Mouse (Mus musculus) neural tube, embryonic 13.5 days (tissue): ENCODE measurements at regions not wholly inside any gene's neighbourhood (a gene's known extent, or its start where the extent isn't known, plus 50 kb on each side); places are given as distances from the start of the nearest gene placed in this dataset.

ENCODE experiments used
- ATAC-seq: fragments of 200-750 bp; cut with Nextera tagmentation; 2 replicates; pipeline ENCODE4 v1.8.0; 2017; ENCODE audit warnings: low read depth, mild to moderate bottlenecking, moderate TSS enrichment, moderate library complexity
- H3K27ac ChIP-seq: fragments of 300-500 bp; sonication (generic); replicated peaks from 2 replicates; pipeline ENCODE4 v1.5.1; 2015; ENCODE audit warnings: moderate library complexity, mild to moderate bottlenecking, inconsistent platforms
- H3K27me3 ChIP-seq: fragments of 300-500 bp; sonication (generic); 2 replicates; pipeline ENCODE4 v1.6.1; 2015; ENCODE audit warnings: mild to moderate bottlenecking, inconsistent platforms
- H3K36me3 ChIP-seq: fragments of 300-500 bp; sonication (generic); 2 replicates; pipeline ENCODE4 v1.6.1; 2015; ENCODE audit warnings: mild to moderate bottlenecking, inconsistent platforms
- H3K4me1 ChIP-seq: fragments of 300-500 bp; sonication (generic); replicated peaks from 2 replicates; pipeline ENCODE4 v1.6.1; 2015; ENCODE audit warnings: inconsistent platforms
- H3K4me2 ChIP-seq: fragments of 300-500 bp; sonication (generic); 2 replicates; pipeline ENCODE4 v1.6.1; 2015; ENCODE audit warnings: inconsistent platforms, mild to moderate bottlenecking, moderate library complexity
- H3K4me3 ChIP-seq: fragments of 300-500 bp; sonication (generic); 2 replicates; pipeline ENCODE4 v1.5.1; 2015; ENCODE audit warnings: mild to moderate bottlenecking, inconsistent platforms
- H3K9ac ChIP-seq: fragments of 300-500 bp; sonication (generic); 2 replicates; pipeline ENCODE4 v1.6.1; 2015; ENCODE audit warnings: moderate library complexity, mild to moderate bottlenecking, inconsistent platforms
- H3K9me3 ChIP-seq: fragments of 300-500 bp; sonication (generic); 2 replicates; pipeline ENCODE4 v1.6.1; 2016; ENCODE audit warnings: inconsistent platforms
- WGBS: fragments of 180-500 bp; shearing (Covaris S2); methylation state at CpG from one replicate; pipeline ENCODE4 v1.1.7; 2015; 5-methylcytosine and 5-hydroxymethylcytosine counted together

- WGBS, result 89% methylated on average over 5 of the region's 5 CpGs
- Histone ChIP-seq H3K9ac (no peak overlapping the region), H3K4me2 (no peak overlapping the region), H3K27ac (no peak overlapping the region), H3K9me3 (no peaks in the 10 kb centered on the region), H3K36me3 (no peaks in the 10 kb centered on the region), H3K4me3 (no peak overlapping the region), H3K27me3 (no peaks in the 10 kb centered on the region), H3K4me1 (no peaks in the 10 kb centered on the region)
- ATAC-seq, result no peak
Measured at GRCm38 (mm10) chr16:86361099-86361498, 459.5 kb upstream of the Adamts5 start.

GRCm38 (mm10) chr16:86355036-86355435 is 453.4 kb upstream of the Adamts5 start:
- H3K9me3 ChIP-seq, result no peaks in the 10 kb centered on the region
- 86% methylated on average over 2 of the region's 2 CpGs for WGBS
- no peak for ATAC-seq

GRCm38 (mm10) chr16:86347753-86348152 is 446.1 kb upstream of the Adamts5 start:
- no peak overlapping the region for H3K4me2 ChIP-seq
- H3K4me3 ChIP-seq, result no peak overlapping the region
- H3K9ac ChIP-seq, result no peak overlapping the region
- H3K27me3 ChIP-seq, result no peaks in the 10 kb centered on the region
- WGBS, result 86% methylated on average over 5 of the region's 5 CpGs
- H3K27ac ChIP-seq, result no peak overlapping the region
- ATAC-seq, result no peak
- H3K4me1 ChIP-seq, result no peaks in the 10 kb centered on the region
- no peaks in the 10 kb centered on the region for H3K36me3 ChIP-seq
- H3K9me3 ChIP-seq, result no peaks in the 10 kb centered on the region

More at GRCm38 (mm10) chr16:86355036-86355435, 453.4 kb upstream of the Adamts5 start:
- Histone ChIP-seq H3K36me3 (no peaks in the 10 kb centered on the region), H3K27me3 (no peaks in the 10 kb centered on the region), H3K4me1 (no peaks in the 10 kb centered on the region), H3K9ac (no peak overlapping the region), H3K4me2 (no peak overlapping the region), H3K4me3 (no peak overlapping the region), H3K27ac (no peak overlapping the region)

- ATAC-seq, result no peak
- H3K36me3 ChIP-seq, result no peaks in the 10 kb centered on the region
- WGBS, result 68% methylated on average over 3 of the region's 3 CpGs
- no peak overlapping the region for H3K27ac ChIP-seq
- no peak overlapping the region for H3K9ac ChIP-seq
- no peaks in the 10 kb centered on the region for H3K4me1 ChIP-seq
- no peaks in the 10 kb centered on the region for H3K9me3 ChIP-seq
- no peak overlapping the region for H3K4me2 ChIP-seq
- H3K27me3 ChIP-seq, result no peaks in the 10 kb centered on the region
- no peak overlapping the region for H3K4me3 ChIP-seq
Measured at GRCm38 (mm10) chr16:86346916-86347315, 445.3 kb upstream of the Adamts5 start.

- no peak overlapping the region for H3K4me2 ChIP-seq
- no peak for ATAC-seq
- H3K4me1 ChIP-seq, result no peaks in the 10 kb centered on the region
- no peaks in the 10 kb centered on the region for H3K27me3 ChIP-seq
- H3K9me3 ChIP-seq, result no peaks in the 10 kb centered on the region
- no peak overlapping the region for H3K27ac ChIP-seq
- no peak overlapping the region for H3K9ac ChIP-seq
- WGBS, result 89% methylated on average over 2 of the region's 2 CpGs
- H3K4me3 ChIP-seq, result no peak overlapping the region
- H3K36me3 ChIP-seq, result no peaks in the 10 kb centered on the region
Measured at GRCm38 (mm10) chr16:86340311-86340710, 438.7 kb upstream of the Adamts5 start.

GRCm38 (mm10) chr16:86325406-86325805 is 423.8 kb upstream of the Adamts5 start:
- Histone ChIP-seq H3K36me3 (no peaks in the 10 kb centered on the region), H3K4me3 (no peak overlapping the region), H3K9ac (no peak overlapping the region), H3K4me2 (no peak overlapping the region), H3K9me3 (no peaks in the 10 kb centered on the region), H3K27ac (no peak overlapping the region), H3K4me1 (no peaks in the 10 kb centered on the region), H3K27me3 (no peaks in the 10 kb centered on the region)
- 80% methylated on average over 2 of the region's 2 CpGs for WGBS
- no peak for ATAC-seq

- no peaks in the 10 kb centered on the region for H3K9me3 ChIP-seq
- H3K4me3 ChIP-seq, result no peak overlapping the region
- H3K27me3 ChIP-seq, result no peaks in the 10 kb centered on the region
- H3K9ac ChIP-seq, result no peak overlapping the region
- 37% methylated on average over 2 of the region's 2 CpGs for WGBS
- no peak overlapping the region for H3K4me2 ChIP-seq
- no peaks in the 10 kb centered on the region for H3K36me3 ChIP-seq
- no peak overlapping the region for H3K27ac ChIP-seq
- no peak for ATAC-seq
- no peaks in the 10 kb centered on the region for H3K4me1 ChIP-seq
Measured at GRCm38 (mm10) chr16:86318898-86319297, 417.3 kb upstream of the Adamts5 start.

DNA sequence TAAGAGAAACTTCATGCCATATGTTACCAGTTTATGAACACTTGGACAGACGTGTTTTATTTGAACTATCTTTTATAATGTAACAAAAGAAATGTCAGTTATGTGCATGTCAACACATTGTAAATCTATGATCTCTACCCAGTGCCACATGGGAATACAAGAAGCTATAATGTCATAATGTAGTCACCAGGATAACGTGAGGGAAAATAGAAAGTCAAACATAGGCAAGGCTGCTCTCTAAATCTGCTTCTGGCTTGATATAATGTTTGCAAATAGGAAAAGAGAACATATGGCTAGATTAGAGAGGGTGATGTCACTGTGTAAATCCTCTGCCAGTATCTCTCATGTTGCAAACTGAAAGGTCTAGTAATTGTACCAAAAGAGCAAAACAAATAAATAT is 408.1 kb upstream of the Adamts5 start:
- WGBS, result 63% methylated on average over 2 of the region's 2 CpGs
- ATAC-seq, result no peak
- H3K27ac ChIP-seq, result no peak overlapping the region
- H3K27me3 ChIP-seq, result no peaks in the 10 kb centered on the region
- no peaks in the 10 kb centered on the region for H3K36me3 ChIP-seq
- no peaks in the 10 kb centered on the region for H3K9me3 ChIP-seq
- H3K4me2 ChIP-seq, result no peak overlapping the region
- no peak overlapping the region for H3K4me3 ChIP-seq
- no peak overlapping the region for H3K9ac ChIP-seq
- no peaks in the 10 kb centered on the region for H3K4me1 ChIP-seq

DNA sequence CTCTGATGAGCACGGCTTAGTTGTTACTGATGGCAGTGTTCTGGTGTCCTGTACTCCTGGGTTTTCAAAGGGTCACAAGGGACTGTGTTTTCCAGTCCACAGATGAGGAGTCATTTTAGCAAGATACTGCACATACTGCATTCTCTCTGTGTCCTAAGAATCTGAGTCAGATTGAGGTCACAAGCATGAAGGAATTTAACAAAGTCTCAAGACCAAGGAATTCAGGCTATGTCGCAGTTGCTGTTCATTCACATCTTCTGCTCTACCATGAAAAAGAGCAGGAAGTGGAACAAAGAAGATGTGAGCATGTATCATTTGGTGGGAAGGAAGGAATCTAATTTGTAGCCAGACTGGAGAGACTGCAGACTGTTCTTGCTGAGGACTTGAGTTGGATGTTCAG is 402.2 kb upstream of the Adamts5 start:
- no peak overlapping the region for H3K4me2 ChIP-seq
- no peaks in the 10 kb centered on the region for H3K36me3 ChIP-seq
- no peaks in the 10 kb centered on the region for H3K27me3 ChIP-seq
- no peak overlapping the region for H3K9ac ChIP-seq
- H3K4me1 ChIP-seq, result no peaks in the 10 kb centered on the region
- H3K27ac ChIP-seq, result no peak overlapping the region
- ATAC-seq, result no peak
- no peaks in the 10 kb centered on the region for H3K9me3 ChIP-seq
- WGBS, result 88% methylated on average over 2 of the region's 2 CpGs
- H3K4me3 ChIP-seq, result no peak overlapping the region

GRCm38 (mm10) chr16:86302451-86303145 is 401.0 kb upstream of the Adamts5 start:
- ATAC-seq, result no peak
- no peaks in the 10 kb centered on the region for H3K27me3 ChIP-seq
- no peaks in the 10 kb centered on the region for H3K9me3 ChIP-seq
- H3K36me3 ChIP-seq, result no peaks in the 10 kb centered on the region
- H3K27ac ChIP-seq, result no peak overlapping the region
- WGBS, result 64% methylated on average over 3 of the region's 3 CpGs
- no peak overlapping the region for H3K4me2 ChIP-seq
- H3K4me3 ChIP-seq, result no peak overlapping the region
- H3K9ac ChIP-seq, result no peak overlapping the region
- H3K4me1 ChIP-seq, result no peaks in the 10 kb centered on the region

GRCm38 (mm10) chr16:86294436-86294835 is 392.8 kb upstream of the Adamts5 start:
- H3K27ac ChIP-seq, result no peak overlapping the region
- ATAC-seq, result no peak
- no peak overlapping the region for H3K4me2 ChIP-seq
- H3K4me1 ChIP-seq, result no peaks in the 10 kb centered on the region
- H3K27me3 ChIP-seq, result no peaks in the 10 kb centered on the region
- H3K4me3 ChIP-seq, result no peak overlapping the region
- H3K9ac ChIP-seq, result no peak overlapping the region
- 90% methylated on average over 2 of the region's 2 CpGs for WGBS
- no peaks in the 10 kb centered on the region for H3K9me3 ChIP-seq
- H3K36me3 ChIP-seq, result no peaks in the 10 kb centered on the region

- Histone ChIP-seq H3K36me3 (no peaks in the 10 kb centered on the region), H3K27ac (no peak overlapping the region), H3K4me3 (no peak overlapping the region), H3K27me3 (no peaks in the 10 kb centered on the region), H3K9me3 (no peaks in the 10 kb centered on the region), H3K4me2 (no peak overlapping the region), H3K9ac (no peak overlapping the region), H3K4me1 (no peaks in the 10 kb centered on the region)
- no peak for ATAC-seq
- WGBS, result 88% methylated on average over 2 of the region's 2 CpGs
Measured at GRCm38 (mm10) chr16:86281326-86281725, 379.7 kb upstream of the Adamts5 start.

DNA sequence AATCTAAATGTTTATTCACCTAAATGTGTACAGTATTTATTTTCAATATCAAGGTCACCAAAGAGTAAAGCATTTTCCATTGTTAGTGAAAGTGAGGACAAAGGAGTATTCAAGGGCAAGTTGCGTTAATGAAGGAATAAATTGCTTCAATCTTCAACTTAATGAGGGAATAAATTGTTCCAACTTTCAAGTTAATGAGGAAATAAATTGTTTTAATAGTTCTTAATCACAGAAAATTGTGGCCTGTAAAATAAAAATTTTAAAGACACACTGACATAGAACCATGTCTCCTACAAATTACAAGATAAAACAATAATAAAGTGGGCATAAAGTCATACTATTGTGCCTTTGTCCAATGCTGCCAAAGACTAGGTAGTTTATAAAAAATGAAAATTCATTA is 375.4 kb upstream of the Adamts5 start:
- Histone ChIP-seq H3K27me3 (no peaks in the 10 kb centered on the region), H3K4me2 (no peak overlapping the region), H3K4me3 (no peak overlapping the region), H3K9me3 (no peaks in the 10 kb centered on the region), H3K4me1 (no peaks in the 10 kb centered on the region), H3K9ac (no peak overlapping the region), H3K36me3 (no peaks in the 10 kb centered on the region), H3K27ac (no peak overlapping the region)
- no peak for ATAC-seq
- WGBS, result 76% methylated on average over 1 of the region's 1 CpGs
